Mouse (Mus musculus): Measurements from ENCODE around the gene Btbd35f29.
"Not testable (repeated sequence)": the region's sequence is repeated elsewhere in the genome, so short reads cannot be mapped to it uniquely, and the experiment has no call there.

Btbd35f29 gene

GRCm38 (mm10) chrX:31117374-31117773, at the start of gene Btbd35f29:
Gene Btbd35f29, plus strand, starts transcription at chrX:31117674.
- DNase-seq: not testable (repeated sequence)

DNA sequence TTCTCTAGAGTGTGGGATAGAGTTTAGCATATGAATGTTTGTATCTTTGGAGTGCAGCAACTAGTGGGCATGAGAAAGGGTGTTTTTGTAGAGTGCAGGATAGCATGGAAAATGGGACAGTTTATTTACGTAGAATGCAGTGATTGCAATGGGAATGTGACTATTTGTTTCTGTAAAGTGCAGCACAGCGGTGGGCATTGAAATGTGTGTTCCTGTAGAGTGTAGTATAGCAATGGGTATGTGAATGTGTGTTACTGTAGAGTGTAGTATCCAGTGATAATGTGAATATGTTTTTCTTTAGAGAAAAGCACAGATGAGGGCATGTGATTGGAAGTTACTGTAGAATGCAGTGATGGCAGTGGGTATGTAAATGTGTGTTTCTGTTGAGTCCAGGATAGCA, 23.9 kb downstream of the Btbd35f29 start:
- DNase-seq: not testable (repeated sequence)

DNA sequence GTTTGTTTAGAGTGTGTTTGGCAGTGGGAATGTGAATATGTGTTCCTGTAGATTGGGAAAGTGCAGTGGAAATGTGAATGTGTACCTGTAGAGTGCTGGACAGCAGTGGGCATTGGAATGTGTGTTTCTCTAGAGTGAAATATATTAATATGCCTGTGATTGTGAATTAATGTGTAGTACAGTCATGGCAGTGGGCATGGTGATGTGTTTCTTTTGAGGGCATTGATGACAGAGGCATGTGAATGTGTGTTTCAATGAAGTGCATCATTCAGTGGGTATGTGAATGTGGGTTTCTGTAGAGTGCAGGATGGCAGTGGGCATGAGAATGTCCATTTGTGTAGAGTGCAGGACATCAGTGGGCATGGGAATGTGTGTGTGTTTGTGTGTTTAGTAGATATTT, 27.7 kb downstream of the Btbd35f29 start:
- not testable (repeated sequence) for DNase-seq

DNA sequence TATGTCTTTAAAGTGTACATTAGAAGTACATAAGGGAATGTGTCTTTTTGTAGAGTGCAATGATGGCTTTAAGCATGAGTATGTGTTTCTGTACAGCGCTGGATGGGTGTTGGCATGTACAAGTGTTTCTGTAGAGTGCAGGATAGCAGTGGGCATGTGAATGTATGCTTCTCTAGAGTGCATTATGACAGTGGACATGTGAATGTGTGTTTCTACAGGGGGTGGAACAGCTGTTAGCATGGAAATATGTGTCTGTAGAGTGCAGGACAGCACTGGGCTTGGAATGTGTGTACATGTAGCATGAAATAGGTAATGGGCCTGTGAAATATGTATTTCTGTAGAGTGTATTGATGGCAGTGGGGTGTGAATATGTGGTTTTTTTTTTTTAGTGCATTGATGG, 28.4 kb downstream of the Btbd35f29 start:
- not testable (repeated sequence) for DNase-seq

DNA sequence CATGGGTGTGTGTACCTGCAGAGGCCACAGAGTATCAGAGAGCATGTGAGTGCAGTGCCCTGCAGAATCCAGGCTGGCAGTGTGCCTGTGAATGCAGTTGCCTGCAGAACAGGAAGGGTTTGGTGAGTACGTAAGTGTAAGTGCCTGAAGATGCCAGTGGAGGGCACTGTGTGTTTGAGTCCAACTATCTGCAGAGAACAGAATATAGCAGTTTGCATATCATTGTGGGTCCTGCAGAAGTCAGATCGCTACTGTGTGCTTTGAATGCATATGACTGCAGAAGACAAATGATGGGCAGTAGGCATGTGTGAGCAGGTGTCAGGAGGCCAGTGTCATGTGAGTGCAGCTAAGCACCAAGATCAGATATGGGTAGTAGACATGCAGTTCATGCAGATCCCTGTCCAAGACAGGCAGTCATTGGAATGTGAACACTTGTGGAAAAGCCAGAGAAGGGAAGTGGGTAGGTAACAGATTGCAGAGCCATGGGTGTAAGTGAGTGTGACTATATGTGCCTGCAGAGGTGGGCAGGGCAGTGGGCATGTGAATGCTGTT, 41.1 kb downstream of the Btbd35f29 start:
- DNase-seq: not testable (repeated sequence)

GRCm38 (mm10) chrX:31159450-31160322, 42.2 kb downstream of the Btbd35f29 start:
- not testable (repeated sequence) for DNase-seq

- DNase-seq: not testable (repeated sequence)
These were observed 43.1 kb downstream of the Btbd35f29 start for GRCm38 (mm10) chrX:31160554-31160953.

- not testable (repeated sequence) for DNase-seq
These were observed 45.2 kb downstream of the Btbd35f29 start for GRCm38 (mm10) chrX:31162638-31163037.

DNA sequence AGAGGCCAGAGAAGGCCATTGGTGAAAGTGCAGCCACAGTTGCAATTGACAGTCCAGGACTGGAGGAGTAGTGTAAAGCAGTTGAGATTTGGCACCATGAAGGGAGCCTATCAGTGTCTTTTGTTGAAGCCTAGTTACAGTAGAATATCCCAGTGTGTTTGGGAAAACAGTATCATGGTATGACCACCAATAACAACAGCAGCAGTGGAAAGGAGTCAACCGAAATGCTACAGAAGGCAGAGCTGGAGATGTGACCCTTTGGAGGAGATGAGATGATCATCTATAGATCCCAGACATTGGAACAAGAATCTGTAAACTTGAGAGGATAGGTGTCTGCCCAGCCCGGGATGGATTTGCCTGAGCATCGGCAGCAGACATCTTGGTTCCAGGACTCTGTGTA, 47.7 kb downstream of the Btbd35f29 start:
- not testable (repeated sequence) for DNase-seq

Measured in thymus, postnatal 14 days (tissue).